In genomic region chr5:91366925-91367324, GRCm38 (mm10) we compare ENCODE assay signal across 14 mouse cellular contexts. TPM values are rescaled to one million over a fixed set of nuclear protein-coding genes. Genes with fewer than 3 reads are reported as not detected.
DNase-seq lines count a peak whose midpoint lies in the region; ATAC-seq and TF ChIP-seq lines count a peak whose summit lies in the region.
"Had no signal": no experiment of that assay in that cellular context is flagged by ENCODE, and none has a peak within 500 bp of the region (broad histone marks: within the 10 kb centered on the region; RNA-seq: fewer than 3 reads in every experiment).

No protein-coding gene starts in this region.

- H3K4me2 ChIP-seq in limb, embryonic 14.5 days (replicated peaks; ENCODE audit: low read depth, low read length, severe bottlenecking) = no peak overlapping the region
- H3K4me2 ChIP-seq: embryonic facial prominence, embryonic 15.5 days had no signal

- 61% methylated on average over 10 of the region's 10 CpGs for WGBS in limb, embryonic 14.5 days
- 95% methylated on average over 10 of the region's 10 CpGs for WGBS in limb, embryonic 10.5 days

- no peak for DNase-seq in frontal cortex, postnatal 14 days (ENCODE audit: low spot score in 2 of 2)
- peak; percentile 51 for DNase-seq in limb, embryonic 14.5 days (ENCODE audit: low spot score)
- no peak for DNase-seq in limb, embryonic 10.5 days (ENCODE audit: low spot score)
- peak; percentile 76 for DNase-seq in brain, adult 2 months (ENCODE audit: low read depth, low spot score)
- peak; percentile 84 to 89 for DNase-seq in cerebellum, postnatal 10 days
- no peak for DNase-seq in spleen, adult 18-20 months
- DNase-seq: kidney, postnatal 10 days; liver; lung, adult 2 months; thymus, adult 18-20 months had no signal

- no peak overlapping the region for H3K9ac ChIP-seq in limb, embryonic 14.5 days (ENCODE audit: low read depth, low read length, severe bottlenecking)
- H3K9ac ChIP-seq: embryonic facial prominence, embryonic 15.5 days had no signal

- no peak overlapping the region for H3K4me3 ChIP-seq in limb, embryonic 14.5 days (replicated peaks; ENCODE audit: low read length)
- H3K4me3 ChIP-seq in limb, embryonic 10.5 days = no peak overlapping the region
- H3K4me3 ChIP-seq: embryonic facial prominence, embryonic 15.5 days had no signal

- ATAC-seq in frontal cortex, adult (ENCODE audit: low TSS enrichment) = peak; percentile 89
- no peak for ATAC-seq in limb, embryonic 14.5 days (ENCODE audit: low FRiP score, low read depth)
- ATAC-seq in inflammation-experienced regulatory T-cells, adult 6 months = no peak

- no peak for TF ChIP-seq POLR2A in limb, embryonic 14.5 days (IDR thresholded peaks at IDR 0.05; ENCODE audit: borderline replicate concordance, extremely low read depth, insufficient read depth, insufficient read length)

- H3K9me3 ChIP-seq in limb, embryonic 14.5 days (ENCODE audit: control insufficient read depth, low read length) = no peaks in the 10 kb centered on the region
- no peaks in the 10 kb centered on the region for H3K9me3 ChIP-seq in limb, embryonic 10.5 days (replicated peaks)
- H3K9me3 ChIP-seq: embryonic facial prominence, embryonic 15.5 days had no signal

- H3K27me3 ChIP-seq in limb, embryonic 14.5 days (ENCODE audit: control insufficient read depth, insufficient read depth, low read length) = no peaks in the 10 kb centered on the region
- H3K27me3 ChIP-seq in limb, embryonic 10.5 days (ENCODE audit: low read depth, poor library complexity, severe bottlenecking) = no peaks in the 10 kb centered on the region
- H3K27me3 ChIP-seq: embryonic facial prominence, embryonic 15.5 days had no signal

- H3K27ac ChIP-seq in limb, embryonic 14.5 days (replicated peaks; ENCODE audit: low read depth, low read length) = no peak overlapping the region
- no peak overlapping the region for H3K27ac ChIP-seq in limb, embryonic 10.5 days
- H3K27ac ChIP-seq: embryonic facial prominence, embryonic 15.5 days; macrophage had no signal

- 0 out of 2 replicates have a peak, but pooled peaks cover 5% of the 10 kb centered on the region for H3K4me1 ChIP-seq in limb, embryonic 14.5 days (ENCODE audit: control insufficient read depth, insufficient read depth, low read length)
- H3K4me1 ChIP-seq in limb, embryonic 10.5 days = no peaks in the 10 kb centered on the region
- H3K4me1 ChIP-seq: embryonic facial prominence, embryonic 15.5 days had no signal

- no peaks in the 10 kb centered on the region for H3K36me3 ChIP-seq in limb, embryonic 14.5 days (ENCODE audit: control insufficient read depth, insufficient read depth, low read length)
- no peaks in the 10 kb centered on the region for H3K36me3 ChIP-seq in limb, embryonic 10.5 days
- H3K36me3 ChIP-seq: embryonic facial prominence, embryonic 15.5 days had no signal

RNA-seq across cellular contexts. Expression of gene Btc, which starts 35.9 kb away (rescaled TPM):
- polyA plus RNA-seq in limb, embryonic 14.5 days (2012; rRNA removed) = 2.5 and 3.0 TPM in 2 replicates
- 4.9 and 5.5 TPM in 2 replicates for polyA plus RNA-seq in limb, embryonic 14.5 days (2014; fragmentation: Nextera tagmentation; extraction: Ambion mirVana)
- polyA plus RNA-seq in limb, embryonic 10.5 days (2016; fragmentation: Nextera tagmentation; extraction: Ambion mirVana) = 0.05 TPM in 2 replicates
- polyA plus RNA-seq in inflammation-experienced regulatory T-cells, adult 6 months (2017; shearing (Covaris generic)) = under 1 TPM; 0.16 to 0.36 (median 0.20) TPM
- polyA plus RNA-seq: macrophage had no signal

Comparison
In these comparisons a context has a peak if more than half of its experiments do, and no peak if none do; other contexts are left out.
1. DNase-seq: peak in limb, embryonic 14.5 days (single experiment), brain, adult 2 months (single experiment) and cerebellum, postnatal 10 days (2 of 2); none in frontal cortex, postnatal 14 days (0 of 2), limb, embryonic 10.5 days (single experiment) and spleen, adult 18-20 months (0 of 2).